Mouse (Mus musculus) bone marrow, adult 2 months (tissue): ENCODE data around the gene Pycr1.

Experiments used
- CTCF ChIP-seq: fragments of 200-500 bp; IDR thresholded peaks from 2 replicates; pipeline ENCODE4 v1.5.1; 2011; ENCODE audit warnings: low read length, control low read depth; ENCODE audit not compliant: control insufficient read depth, insufficient read depth
- POLR2A ChIP-seq: fragments of 200-500 bp; IDR thresholded peaks from 2 replicates; pipeline ENCODE4 v1.6.1; 2011; ENCODE audit warnings: low read depth, mild to moderate bottlenecking, control low read depth, low read length, borderline replicate concordance; ENCODE audit not compliant: control insufficient read depth

GRCm38 (mm10) chr11:120622805-120623204 lies 20.8 kb downstream of the Pycr1 start:
- TF ChIP-seq CTCF = no peak
- no peak for TF ChIP-seq POLR2A
